Mouse (Mus musculus) heart, adult 2 months (tissue): ENCODE results near the gene 1700030K09Rik.

ENCODE experiments used
- CTCF ChIP-seq: fragments of 200-600 bp; IDR thresholded peaks from 2 replicates; pipeline ENCODE4 v1.8.1; 2022; ENCODE audit warnings: antibody characterized with exemption, mild to moderate bottlenecking, moderate library complexity
- EP300 ChIP-seq: fragments of 200-500 bp; IDR thresholded peaks from 2 replicates; pipeline ENCODE4 v1.6.1; 2011; ENCODE audit warnings: low read depth, low read length, control low read depth; ENCODE audit not compliant: insufficient read depth
- POLR2A ChIP-seq: fragments of 200-500 bp; IDR thresholded peaks from 2 replicates; pipeline ENCODE4 v1.6.1; 2011; ENCODE audit warnings: mild to moderate bottlenecking, low read depth, low read length, control low read depth; ENCODE audit not compliant: insufficient read depth

DNA sequence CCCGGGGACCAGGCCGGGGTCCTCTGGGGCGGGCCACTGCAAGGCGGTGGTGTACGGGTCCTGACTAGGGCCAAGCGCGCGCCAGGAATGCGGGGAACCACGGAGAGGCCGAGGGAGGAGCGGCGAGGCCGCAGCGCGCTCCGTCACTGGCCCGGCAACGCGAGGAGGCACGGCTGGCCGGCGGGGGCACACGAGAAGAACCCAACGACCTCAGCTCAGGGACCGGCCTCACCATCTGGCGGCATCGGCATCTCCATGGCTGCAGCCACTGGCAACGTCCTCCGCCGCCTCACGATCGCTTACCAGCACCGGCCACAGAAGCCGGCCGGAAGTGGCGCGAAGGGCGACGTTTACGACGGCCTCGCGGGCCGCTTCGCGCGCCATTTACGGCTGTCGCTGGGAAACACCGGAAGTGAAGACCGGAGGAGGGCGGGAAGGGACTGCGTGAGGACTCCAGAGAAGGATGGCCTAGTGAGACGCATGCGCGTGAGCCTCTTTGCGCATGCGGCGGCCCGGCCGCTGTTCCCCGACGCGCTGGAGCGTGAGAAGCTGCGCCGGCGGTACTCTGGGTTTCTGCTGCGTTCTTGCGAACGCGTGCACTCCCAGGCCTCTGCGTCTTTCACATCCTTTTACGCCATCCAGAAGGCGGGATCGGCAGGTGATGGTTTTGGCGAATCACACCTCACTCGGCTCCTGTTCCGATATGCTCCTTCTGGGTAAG is 31.3 kb downstream of the 1700030K09Rik start, which contains the start of gene Cherp:
- peak; percentile 90 for TF ChIP-seq POLR2A
- TF ChIP-seq CTCF = no peak
- peak; percentile 78 for TF ChIP-seq EP300
